Mouse (Mus musculus) thymus, adult 2 months (tissue): ENCODE data around the gene Calhm3.

Experiments
- CTCF ChIP-seq: fragments of 200-500 bp; IDR thresholded peaks from 2 replicates; pipeline ENCODE4 v1.5.1; 2012; ENCODE audit warnings: mild to moderate bottlenecking, control low read depth, low read length, moderate library complexity, borderline replicate concordance; ENCODE audit not compliant: control insufficient read depth, poor library complexity, insufficient read depth; ENCODE audit errors: extremely low read depth
- POLR2A ChIP-seq: fragments of 200-500 bp; IDR thresholded peaks from 2 replicates; pipeline ENCODE4 v1.6.1; 2012; ENCODE audit warnings: mild to moderate bottlenecking, low read length, control low read depth, moderate library complexity; ENCODE audit not compliant: control insufficient read depth, poor library complexity, insufficient read depth; ENCODE audit errors: extremely low read depth

- TF ChIP-seq POLR2A (no peak), CTCF (no peak)
Observed at GRCm38 (mm10) chr19:47174515-47174914, 17.0 kb upstream of the Calhm3 start.
